Mouse (Mus musculus): ENCODE data around the gene Tcirg1.

Gene Tcirg1

GRCm38 (mm10) chr19:3906795-3907786 is at the start of gene Tcirg1:
Tcirg1 (minus strand) TSS chr19:3907133.
- peak; percentile 89 for DNase-seq

- no peak for DNase-seq
These were observed 48.9 kb upstream of the Tcirg1 start for GRCm38 (mm10) chr19:3955804-3956203.

GRCm38 (mm10) chr19:3955033-3955432 is 48.1 kb upstream of the Tcirg1 start:
- no peak for DNase-seq

GRCm38 (mm10) chr19:3952099-3952498 is 45.2 kb upstream of the Tcirg1 start:
- no peak for DNase-seq

- no peak for DNase-seq
These were observed 44.5 kb upstream of the Tcirg1 start for GRCm38 (mm10) chr19:3951461-3951860.

- DNase-seq, result peak; percentile 53 to 62
These were observed 43.4 kb upstream of the Tcirg1 start for GRCm38 (mm10) chr19:3950331-3950730.

GRCm38 (mm10) chr19:3948546-3948945 is 41.6 kb upstream of the Tcirg1 start:
- peak; percentile 46 to 54 for DNase-seq

- no peak for DNase-seq
These were observed 40.9 kb upstream of the Tcirg1 start for GRCm38 (mm10) chr19:3947813-3948212.

- DNase-seq, result peak; percentile 73 to 88
These were observed 39.8 kb upstream of the Tcirg1 start for GRCm38 (mm10) chr19:3946715-3947114.

- peak in 1 of 2 experiments; percentile 77 for DNase-seq
These were observed 39.1 kb upstream of the Tcirg1 start for GRCm38 (mm10) chr19:3945872-3946564.

- DNase-seq, result peak in 1 of 2 experiments; percentile 54
These were observed 36.2 kb upstream of the Tcirg1 start for GRCm38 (mm10) chr19:3942986-3943735.

GRCm38 (mm10) chr19:3942315-3942714 is 35.4 kb upstream of the Tcirg1 start:
- DNase-seq, result no peak

GRCm38 (mm10) chr19:3935896-3936850 is 29.2 kb upstream of the Tcirg1 start:
- DNase-seq, result peak; percentile 58 to 72

GRCm38 (mm10) chr19:3935032-3935895 is 28.3 kb upstream of the Tcirg1 start, which contains the start of gene Unc93b1:
Unc93b1 (plus strand) TSS chr19:3935186.
- DNase-seq, result peak; percentile 65 to 68

GRCm38 (mm10) chr19:3931716-3932115 is 24.8 kb upstream of the Tcirg1 start:
- DNase-seq, result no peak

GRCm38 (mm10) chr19:3930262-3931057 is 23.5 kb upstream of the Tcirg1 start:
- no peak for DNase-seq

GRCm38 (mm10) chr19:3929211-3929941 is 22.4 kb upstream of the Tcirg1 start, which contains the start of gene Aldh3b1:
Aldh3b1 (minus strand) TSS chr19:3929808.
- peak; percentile 92 to 96 for DNase-seq

- no peak for DNase-seq
These were observed 21.8 kb upstream of the Tcirg1 start for GRCm38 (mm10) chr19:3928779-3929178.

GRCm38 (mm10) chr19:3927989-3928388 is 21.1 kb upstream of the Tcirg1 start:
- no peak for DNase-seq

Measured in kidney, adult 8-10 months (tissue).